Mouse (Mus musculus): ENCODE measurements around the gene Atxn1. TPM values are rescaled to one million over a fixed set of nuclear protein-coding genes. Genes with fewer than 3 reads are reported as not detected.

Atxn1 gene
- polyA plus RNA-seq, 1 experiment from 2014 or later = 8.1 TPM

- no peaks in the 10 kb centered on the region for H3K27me3 ChIP-seq
- no peaks in the 10 kb centered on the region for H3K9me3 ChIP-seq (replicated peaks)
- H3K36me3 ChIP-seq = no peaks in the 10 kb centered on the region
- H3K4me3 ChIP-seq = no peak overlapping the region
- H3K4me2 ChIP-seq = no peak overlapping the region
- no peak for ATAC-seq (replicated peaks; ENCODE audit: insufficient number of reproducible peaks, insufficient read depth, low FRiP score, low read depth)
- H3K4me1 ChIP-seq (replicated peaks) = peaks cover 16% of the 10 kb centered on the region
- H3K27ac ChIP-seq = no peak overlapping the region
- H3K9ac ChIP-seq = no peak overlapping the region
- 61% methylated on average over 4 of the region's 4 CpGs for WGBS
Observed at GRCm38 (mm10) chr13:45940714-45941113, 24.1 kb downstream of the Atxn1 start.

- no peaks in the 10 kb centered on the region for H3K27me3 ChIP-seq
- ATAC-seq (replicated peaks; ENCODE audit: insufficient number of reproducible peaks, insufficient read depth, low FRiP score, low read depth) = no peak
- H3K9ac ChIP-seq = no peak overlapping the region
- peaks cover 19% of the 10 kb centered on the region for H3K4me1 ChIP-seq (replicated peaks)
- H3K9me3 ChIP-seq (replicated peaks) = no peaks in the 10 kb centered on the region
- no peaks in the 10 kb centered on the region for H3K36me3 ChIP-seq
- H3K4me2 ChIP-seq = no peak overlapping the region
- H3K27ac ChIP-seq = no peak overlapping the region
- no peak overlapping the region for H3K4me3 ChIP-seq
- WGBS = 90% methylated on average over 6 of the region's 6 CpGs
Observed at GRCm38 (mm10) chr13:45939561-45939960, 25.2 kb downstream of the Atxn1 start.

DNA sequence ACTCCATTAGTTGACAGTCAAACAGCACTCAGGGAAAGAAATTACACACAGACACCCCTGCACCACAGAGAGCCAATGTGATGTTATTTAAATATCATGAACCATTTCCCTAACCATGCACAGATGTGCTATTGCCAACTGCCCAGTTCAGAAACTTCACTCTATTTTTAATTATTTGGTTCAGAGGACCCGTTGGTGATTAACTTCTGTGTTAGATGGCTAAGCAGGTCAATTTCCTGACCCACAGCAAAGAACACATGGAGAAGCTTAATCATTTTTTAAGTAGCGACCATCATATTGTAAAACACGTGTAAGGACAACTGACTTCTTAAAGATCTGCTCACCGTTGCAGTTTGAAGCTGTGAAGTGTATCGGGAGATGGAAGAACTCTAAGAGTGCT, 26.7 kb downstream of the Atxn1 start:
- peaks cover 31% of the 10 kb centered on the region for H3K4me1 ChIP-seq (replicated peaks)
- no peak overlapping the region for H3K9ac ChIP-seq
- H3K4me3 ChIP-seq = no peak overlapping the region
- no peak overlapping the region for H3K4me2 ChIP-seq
- WGBS = 84% methylated on average over 5 of the region's 5 CpGs
- no peaks in the 10 kb centered on the region for H3K9me3 ChIP-seq (replicated peaks)
- no peaks in the 10 kb centered on the region for H3K36me3 ChIP-seq
- no peak for ATAC-seq (replicated peaks; ENCODE audit: insufficient number of reproducible peaks, insufficient read depth, low FRiP score, low read depth)
- H3K27me3 ChIP-seq = no peaks in the 10 kb centered on the region
- H3K27ac ChIP-seq = no peak overlapping the region

GRCm38 (mm10) chr13:45936765-45937164, 28.0 kb downstream of the Atxn1 start:
- H3K27me3 ChIP-seq = no peaks in the 10 kb centered on the region
- peaks cover 33% of the 10 kb centered on the region for H3K4me1 ChIP-seq (replicated peaks)
- no peak overlapping the region for H3K4me3 ChIP-seq
- no peaks in the 10 kb centered on the region for H3K36me3 ChIP-seq
- H3K9me3 ChIP-seq (replicated peaks) = no peaks in the 10 kb centered on the region
- H3K9ac ChIP-seq = no peak overlapping the region
- H3K4me2 ChIP-seq = no peak overlapping the region
- no peak overlapping the region for H3K27ac ChIP-seq
- ATAC-seq (replicated peaks; ENCODE audit: insufficient number of reproducible peaks, insufficient read depth, low FRiP score, low read depth) = no peak

- peaks cover 30% of the 10 kb centered on the region for H3K4me1 ChIP-seq (replicated peaks)
- no peaks in the 10 kb centered on the region for H3K27me3 ChIP-seq
- H3K4me2 ChIP-seq = no peak overlapping the region
- ATAC-seq (replicated peaks; ENCODE audit: insufficient number of reproducible peaks, insufficient read depth, low FRiP score, low read depth) = no peak
- no peak overlapping the region for H3K9ac ChIP-seq
- no peak overlapping the region for H3K27ac ChIP-seq
- 82% methylated on average over 7 of the region's 7 CpGs for WGBS
- no peak overlapping the region for H3K4me3 ChIP-seq
- H3K36me3 ChIP-seq = no peaks in the 10 kb centered on the region
- H3K9me3 ChIP-seq (replicated peaks) = no peaks in the 10 kb centered on the region
Observed at GRCm38 (mm10) chr13:45935798-45936197, 29.0 kb downstream of the Atxn1 start.

GRCm38 (mm10) chr13:45934841-45935240, 30.0 kb downstream of the Atxn1 start:
- H3K9ac ChIP-seq = no peak overlapping the region
- no peak overlapping the region for H3K4me2 ChIP-seq
- no peaks in the 10 kb centered on the region for H3K36me3 ChIP-seq
- H3K9me3 ChIP-seq (replicated peaks) = no peaks in the 10 kb centered on the region
- H3K27ac ChIP-seq = peak overlapping the region; percentile 74
- H3K27me3 ChIP-seq = no peaks in the 10 kb centered on the region
- WGBS = 44% methylated on average over 6 of the region's 6 CpGs
- H3K4me3 ChIP-seq = no peak overlapping the region
- H3K4me1 ChIP-seq (replicated peaks) = peaks cover 24% of the 10 kb centered on the region
- ATAC-seq (replicated peaks; ENCODE audit: insufficient number of reproducible peaks, insufficient read depth, low FRiP score, low read depth) = no peak

- no peak overlapping the region for H3K9ac ChIP-seq
- peak; percentile 53; the same call in 1 of the 2 replicates for ATAC-seq (replicated peaks; ENCODE audit: insufficient number of reproducible peaks, insufficient read depth, low FRiP score, low read depth)
- H3K36me3 ChIP-seq = no peaks in the 10 kb centered on the region
- peaks cover 24% of the 10 kb centered on the region for H3K4me1 ChIP-seq (replicated peaks)
- peak overlapping the region; percentile 74 for H3K27ac ChIP-seq
- H3K27me3 ChIP-seq = no peaks in the 10 kb centered on the region
- 32% methylated on average over 7 of the region's 7 CpGs for WGBS
- H3K4me3 ChIP-seq = no peak overlapping the region
- no peaks in the 10 kb centered on the region for H3K9me3 ChIP-seq (replicated peaks)
- peak overlapping the region; percentile 29 for H3K4me2 ChIP-seq
Observed at GRCm38 (mm10) chr13:45934085-45934484, 30.7 kb downstream of the Atxn1 start.

GRCm38 (mm10) chr13:45932491-45932921, 32.3 kb downstream of the Atxn1 start:
- H3K27ac ChIP-seq = no peak overlapping the region
- no peak for ATAC-seq (replicated peaks; ENCODE audit: insufficient number of reproducible peaks, insufficient read depth, low FRiP score, low read depth)
- H3K27me3 ChIP-seq = no peaks in the 10 kb centered on the region
- 58% methylated on average over 8 of the region's 8 CpGs for WGBS
- H3K9ac ChIP-seq = no peak overlapping the region
- no peaks in the 10 kb centered on the region for H3K9me3 ChIP-seq (replicated peaks)
- H3K4me3 ChIP-seq = no peak overlapping the region
- H3K4me1 ChIP-seq (replicated peaks) = peaks cover 24% of the 10 kb centered on the region
- H3K36me3 ChIP-seq = no peaks in the 10 kb centered on the region
- H3K4me2 ChIP-seq = no peak overlapping the region

- no peak overlapping the region for H3K27ac ChIP-seq
- H3K36me3 ChIP-seq = no peaks in the 10 kb centered on the region
- H3K9me3 ChIP-seq (replicated peaks) = no peaks in the 10 kb centered on the region
- H3K4me1 ChIP-seq (replicated peaks) = peaks cover 24% of the 10 kb centered on the region
- WGBS = 61% methylated on average over 1 of the region's 1 CpGs
- H3K4me2 ChIP-seq = no peak overlapping the region
- H3K9ac ChIP-seq = no peak overlapping the region
- ATAC-seq (replicated peaks; ENCODE audit: insufficient number of reproducible peaks, insufficient read depth, low FRiP score, low read depth) = no peak
- H3K27me3 ChIP-seq = no peaks in the 10 kb centered on the region
- H3K4me3 ChIP-seq = no peak overlapping the region
Observed at GRCm38 (mm10) chr13:45931891-45932290, 32.9 kb downstream of the Atxn1 start.

GRCm38 (mm10) chr13:45931215-45931614, 33.6 kb downstream of the Atxn1 start:
- Histone ChIP-seq H3K27ac (no peak overlapping the region), H3K9me3 (replicated peaks) (no peaks in the 10 kb centered on the region), H3K4me1 (replicated peaks) (peaks cover 24% of the 10 kb centered on the region), H3K4me3 (no peak overlapping the region), H3K9ac (no peak overlapping the region), H3K36me3 (no peaks in the 10 kb centered on the region), H3K27me3 (no peaks in the 10 kb centered on the region), H3K4me2 (no peak overlapping the region)
- WGBS = 82% methylated on average over 5 of the region's 5 CpGs
- ATAC-seq (replicated peaks; ENCODE audit: insufficient number of reproducible peaks, insufficient read depth, low FRiP score, low read depth) = no peak

GRCm38 (mm10) chr13:45929744-45930143, 35.1 kb downstream of the Atxn1 start:
- H3K4me2 ChIP-seq = no peak overlapping the region
- H3K36me3 ChIP-seq = no peaks in the 10 kb centered on the region
- H3K27me3 ChIP-seq = no peaks in the 10 kb centered on the region
- peaks cover 23% of the 10 kb centered on the region for H3K4me1 ChIP-seq (replicated peaks)
- no peak overlapping the region for H3K27ac ChIP-seq
- no peak for ATAC-seq (replicated peaks; ENCODE audit: insufficient number of reproducible peaks, insufficient read depth, low FRiP score, low read depth)
- H3K4me3 ChIP-seq = no peak overlapping the region
- H3K9me3 ChIP-seq (replicated peaks) = no peaks in the 10 kb centered on the region
- no peak overlapping the region for H3K9ac ChIP-seq
- 64% methylated on average over 5 of the region's 5 CpGs for WGBS

GRCm38 (mm10) chr13:45925294-45925693, 39.5 kb downstream of the Atxn1 start:
- H3K36me3 ChIP-seq = no peaks in the 10 kb centered on the region
- no peak overlapping the region for H3K4me2 ChIP-seq
- H3K4me1 ChIP-seq (replicated peaks) = no peaks in the 10 kb centered on the region; the same call in 1 of the 2 replicates
- WGBS = 79% methylated on average over 4 of the region's 4 CpGs
- H3K27ac ChIP-seq = no peak overlapping the region
- no peak overlapping the region for H3K4me3 ChIP-seq
- no peak overlapping the region for H3K9ac ChIP-seq
- no peaks in the 10 kb centered on the region for H3K27me3 ChIP-seq
- no peaks in the 10 kb centered on the region for H3K9me3 ChIP-seq (replicated peaks)
- no peak for ATAC-seq (replicated peaks; ENCODE audit: insufficient number of reproducible peaks, insufficient read depth, low FRiP score, low read depth)
